In genomic region chr14:86677015-86677414, GRCm38 (mm10) we compare ENCODE assay signal across 16 mouse cellular contexts.
DNase-seq lines count a peak whose midpoint lies in the region; ATAC-seq and TF ChIP-seq lines count a peak whose summit lies in the region.
"Had no signal": no experiment of that assay in that cellular context is flagged by ENCODE, and none has a peak within 500 bp of the region (broad histone marks: within the 10 kb centered on the region; RNA-seq: fewer than 3 reads in every experiment).

No protein-coding gene starts in this region.

- H3K9me3 ChIP-seq in lung, postnatal 0 days (ENCODE audit: low read length) = no peaks in the 10 kb centered on the region
- no peaks in the 10 kb centered on the region for H3K9me3 ChIP-seq in forebrain, embryonic 14.5 days (replicated peaks; ENCODE audit: control insufficient read depth, low read length)
- no peaks in the 10 kb centered on the region for H3K9me3 ChIP-seq in hindbrain, embryonic 10.5 days
- H3K9me3 ChIP-seq in midbrain, embryonic 15.5 days = no peaks in the 10 kb centered on the region
- H3K9me3 ChIP-seq: intestine, embryonic 15.5 days; limb, embryonic 15.5 days had no signal

- H3K4me1 ChIP-seq in lung, postnatal 0 days (ENCODE audit: insufficient read depth, low read depth, low read length) = no peaks in the 10 kb centered on the region
- H3K4me1 ChIP-seq in forebrain, embryonic 14.5 days (ENCODE audit: control insufficient read depth, insufficient read depth, low read length) = peaks cover 7% of the 10 kb centered on the region; the same call in 1 of the 2 replicates
- H3K4me1 ChIP-seq in hindbrain, embryonic 10.5 days (replicated peaks) = peaks cover 18% of the 10 kb centered on the region
- peaks cover 6% of the 10 kb centered on the region for H3K4me1 ChIP-seq in midbrain, embryonic 15.5 days
- H3K4me1 ChIP-seq: intestine, embryonic 15.5 days; limb, embryonic 15.5 days had no signal

- no peak for ATAC-seq in lung, postnatal 0 days
- peak; percentile 73; the same call in 1 of the 2 replicates for ATAC-seq in forebrain, embryonic 14.5 days
- peak; percentile 74 for ATAC-seq in midbrain, embryonic 15.5 days (replicated peaks)
- no peak for ATAC-seq in megakaryocyte, adult 5-6 weeks (ENCODE audit: poor library complexity, severe bottlenecking)
- ATAC-seq: CD4-positive, CD25-positive, alpha-beta regulatory T cell, adult 4 months; intestine, embryonic 15.5 days; liver, postnatal 0 days had no signal

- DNase-seq in lung, postnatal 0 days (ENCODE audit: low spot score) = peak; percentile 14
- DNase-seq in lung, postnatal 10 days = no peak
- peak; percentile 74 for DNase-seq in forebrain, embryonic 14.5 days (ENCODE audit: low spot score)
- no peak for DNase-seq in hindbrain, embryonic 10.5 days (ENCODE audit: low spot score)
- DNase-seq in kidney, adult 9 months = no peak
- DNase-seq: adrenal gland, postnatal 10 days; cerebellum, postnatal 10 days; gastrocnemius, adult 2 months; liver, postnatal 0 days; thymus, postnatal 36 days had no signal

- H3K4me2 ChIP-seq in lung, postnatal 0 days (replicated peaks; ENCODE audit: low read depth, low read length) = no peak overlapping the region
- no peak overlapping the region for H3K4me2 ChIP-seq in forebrain, embryonic 14.5 days (ENCODE audit: low read length)
- no peak overlapping the region for H3K4me2 ChIP-seq in midbrain, embryonic 15.5 days
- H3K4me2 ChIP-seq: intestine, embryonic 15.5 days; limb, embryonic 15.5 days had no signal

- 37% methylated on average over 6 of the region's 6 CpGs for WGBS in lung, postnatal 0 days
- 6% methylated on average over 6 of the region's 6 CpGs for WGBS in forebrain, embryonic 14.5 days
- 43% methylated on average over 6 of the region's 6 CpGs for WGBS in hindbrain, embryonic 10.5 days
- 15% methylated on average over 6 of the region's 6 CpGs for WGBS in midbrain, embryonic 15.5 days

- TF ChIP-seq EP300 in lung, postnatal 0 days (IDR thresholded peaks at IDR 0.05) = no peak

- H3K9ac ChIP-seq in lung, postnatal 0 days (replicated peaks; ENCODE audit: low read depth) = no peak overlapping the region
- H3K9ac ChIP-seq in forebrain, embryonic 14.5 days (ENCODE audit: low read length) = no peak overlapping the region
- H3K9ac ChIP-seq in midbrain, embryonic 15.5 days = no peak overlapping the region
- H3K9ac ChIP-seq: intestine, embryonic 15.5 days; limb, embryonic 15.5 days; liver, postnatal 0 days had no signal

- no peak overlapping the region for H3K27ac ChIP-seq in lung, postnatal 0 days (ENCODE audit: low read length)
- no peak overlapping the region for H3K27ac ChIP-seq in forebrain, embryonic 14.5 days (ENCODE audit: low read depth, low read length)
- H3K27ac ChIP-seq in hindbrain, embryonic 10.5 days = peak overlapping the region; percentile 12; the same call in 1 of the 2 replicates
- H3K27ac ChIP-seq in midbrain, embryonic 15.5 days = 0 out of 2 replicates have a peak overlapping the region, but pooled peaks have one; percentile 48
- H3K27ac ChIP-seq: gastrocnemius, adult 2 months; intestine, embryonic 15.5 days; limb, embryonic 15.5 days had no signal

- H3K36me3 ChIP-seq in lung, postnatal 0 days (ENCODE audit: insufficient read depth, low read length) = no peaks in the 10 kb centered on the region
- no peaks in the 10 kb centered on the region for H3K36me3 ChIP-seq in forebrain, embryonic 14.5 days (ENCODE audit: control insufficient read depth, insufficient read depth, low read length)
- no peaks in the 10 kb centered on the region for H3K36me3 ChIP-seq in hindbrain, embryonic 10.5 days
- H3K36me3 ChIP-seq in midbrain, embryonic 15.5 days (replicated peaks) = no peaks in the 10 kb centered on the region
- H3K36me3 ChIP-seq: intestine, embryonic 15.5 days; limb, embryonic 15.5 days had no signal

- no peak overlapping the region for H3K4me3 ChIP-seq in lung, postnatal 0 days (ENCODE audit: low read depth, low read length)
- no peak overlapping the region for H3K4me3 ChIP-seq in forebrain, embryonic 14.5 days (ENCODE audit: low read depth, low read length)
- no peak overlapping the region for H3K4me3 ChIP-seq in hindbrain, embryonic 10.5 days
- no peak overlapping the region for H3K4me3 ChIP-seq in midbrain, embryonic 15.5 days
- H3K4me3 ChIP-seq: gastrocnemius, adult 2 months; intestine, embryonic 15.5 days; limb, embryonic 15.5 days; myocyte had no signal

- TF ChIP-seq CTCF in lung, postnatal 0 days (IDR thresholded peaks at IDR 0.05) = no peak

- no peaks in the 10 kb centered on the region for H3K27me3 ChIP-seq in lung, postnatal 0 days (replicated peaks; ENCODE audit: insufficient read depth, low read length)
- no peaks in the 10 kb centered on the region for H3K27me3 ChIP-seq in forebrain, embryonic 14.5 days (replicated peaks; ENCODE audit: control insufficient read depth, insufficient read depth, low read length)
- no peaks in the 10 kb centered on the region for H3K27me3 ChIP-seq in hindbrain, embryonic 10.5 days (ENCODE audit: insufficient read depth, poor library complexity, severe bottlenecking)
- H3K27me3 ChIP-seq in midbrain, embryonic 15.5 days (replicated peaks) = no peaks in the 10 kb centered on the region
- H3K27me3 ChIP-seq: intestine, embryonic 15.5 days; limb, embryonic 15.5 days had no signal

Comparison
In these comparisons a context has a peak if more than half of its experiments do, and no peak if none do; other contexts are left out.
1. DNase-seq: peak in lung, postnatal 0 days (single experiment) and forebrain, embryonic 14.5 days (single experiment); none in lung, postnatal 10 days (single experiment), hindbrain, embryonic 10.5 days (single experiment) and kidney, adult 9 months (single experiment).
2. ATAC-seq: peak in forebrain, embryonic 14.5 days (single experiment) and midbrain, embryonic 15.5 days (single experiment); none in lung, postnatal 0 days (single experiment) and megakaryocyte, adult 5-6 weeks (single experiment).
3. H3K27ac ChIP-seq: peak in hindbrain, embryonic 10.5 days (single experiment) and midbrain, embryonic 15.5 days (single experiment); none in lung, postnatal 0 days (single experiment) and forebrain, embryonic 14.5 days (single experiment).